Mouse (Mus musculus) heart, postnatal 0 days (tissue): Measurements from ENCODE around the gene Fndc3a.

Experiments used
- CTCF ChIP-seq: IDR thresholded peaks from 2 replicates; pipeline ENCODE4 v1.5.1; 2016; ENCODE audit warnings: antibody characterized with exemption, control low read depth, low read depth
- EP300 ChIP-seq: IDR thresholded peaks from 2 replicates; pipeline ENCODE4 v1.6.1; 2016; ENCODE audit warnings: antibody characterized with exemption, low read depth

GRCm38 (mm10) chr14:72576283-72576682, 133.5 kb downstream of the Fndc3a start:
- TF ChIP-seq CTCF (no peak), EP300 (no peak)
